Mouse (Mus musculus) adrenal gland (tissue): Measurements from ENCODE around the gene Rps9.
"Not testable (repeated sequence)": the region's sequence is repeated elsewhere in the genome, so short reads cannot be mapped to it uniquely, and the experiment has no call there.

Experiments
- intact Hi-C: fragments of 180-260 bp; cut with DNase I; formaldehyde crosslinking; loops from one replicate; pipeline ENCODE4 v1.15.1; 2025

The Rps9 gene

GRCm38 (mm10) chr7:3694076-3694948, 9.5 kb upstream of the Rps9 start:
- intact Hi-C loops = no loop called here

- intact Hi-C loops = not testable (repeated sequence)
These were observed 8.9 kb upstream of the Rps9 start for GRCm38 (mm10) chr7:3694949-3695305.

GRCm38 (mm10) chr7:3698471-3698870, 5.3 kb upstream of the Rps9 start:
- intact Hi-C loops = no loop called here

GRCm38 (mm10) chr7:3703148-3703878, 480 bp upstream of the Rps9 start:
- intact Hi-C loops = no loop called here

- intact Hi-C loops = no loop called here
These were observed 682 bp downstream of the Rps9 start for GRCm38 (mm10) chr7:3704475-3704874.

GRCm38 (mm10) chr7:3705461-3705860, 1.7 kb downstream of the Rps9 start:
- intact Hi-C loops = not testable (repeated sequence)

GRCm38 (mm10) chr7:3705911-3706310, 2.1 kb downstream of the Rps9 start:
- intact Hi-C loops = no loop called here

- intact Hi-C loops = no loop called here
These were observed 2.6 kb downstream of the Rps9 start for GRCm38 (mm10) chr7:3706343-3706934.

GRCm38 (mm10) chr7:3707027-3707426, 3.2 kb downstream of the Rps9 start:
- intact Hi-C loops = no loop called here

- intact Hi-C loops = no loop called here
These were observed 4.0 kb downstream of the Rps9 start for GRCm38 (mm10) chr7:3707568-3708413.

GRCm38 (mm10) chr7:3708447-3708980, 4.7 kb downstream of the Rps9 start:
- intact Hi-C loops = not testable (repeated sequence)

- intact Hi-C loops = no loop called here
These were observed 5.2 kb downstream of the Rps9 start for GRCm38 (mm10) chr7:3709000-3709399.

- intact Hi-C loops = no loop called here
These were observed 8.6 kb downstream of the Rps9 start for GRCm38 (mm10) chr7:3712264-3712942.

GRCm38 (mm10) chr7:3715249-3715648, 11.5 kb downstream of the Rps9 start:
- intact Hi-C loops = no loop called here

- intact Hi-C loops = not testable (repeated sequence)
These were observed 16.5 kb downstream of the Rps9 start, which contains the start of gene Pirb for GRCm38 (mm10) chr7:3720268-3720667. Pirb (minus strand) TSS chr7:3720391.

- intact Hi-C loops = not testable (repeated sequence)
These were observed 21.7 kb downstream of the Rps9 start for GRCm38 (mm10) chr7:3725459-3725858.

- intact Hi-C loops = not testable (repeated sequence)
These were observed 28.9 kb downstream of the Rps9 start for GRCm38 (mm10) chr7:3732675-3733074.
